9 mouse cellular contexts compared by ENCODE assay signal in the genomic region with DNA sequence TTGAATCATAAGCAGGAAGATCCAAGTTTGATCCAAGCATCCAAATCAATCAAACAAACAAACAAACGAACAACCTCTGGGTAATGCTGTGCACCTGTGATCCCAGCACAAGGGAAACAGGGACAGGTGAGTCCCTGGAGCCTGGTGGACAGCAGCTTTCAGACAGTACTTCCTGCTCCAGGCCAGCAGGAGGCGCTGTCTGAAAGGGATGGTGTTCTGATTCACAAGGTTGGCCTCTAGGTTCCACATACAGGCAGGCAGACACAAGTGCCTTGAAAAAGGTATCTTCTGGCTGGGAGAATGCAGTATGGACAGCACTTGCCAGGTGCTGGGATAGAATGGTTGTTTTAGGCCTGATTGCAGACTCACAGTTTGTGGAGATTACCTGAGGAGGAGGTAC. TPM values are rescaled to one million over a fixed set of nuclear protein-coding genes. Genes with fewer than 3 reads are reported as not detected.
DNase-seq lines count a peak whose midpoint lies in the region; ATAC-seq lines count a peak whose summit lies in the region.
"Had no signal": no experiment of that assay in that cellular context is flagged by ENCODE, and none has a peak within 500 bp of the region (broad histone marks: within the 10 kb centered on the region; RNA-seq: fewer than 3 reads in every experiment).

No protein-coding gene starts in this region.

- no peak for ATAC-seq in forebrain, embryonic 14.5 days
- ATAC-seq in forebrain, embryonic 16.5 days: no peak
- ATAC-seq in neutrophil, adult 5-6 weeks (ENCODE audit: extremely low read depth, insufficient number of reproducible peaks, low FRiP score, poor library complexity, severe bottlenecking): peak; percentile 78

- H3K27me3 ChIP-seq in forebrain, embryonic 14.5 days (replicated peaks; ENCODE audit: control insufficient read depth, insufficient read depth, low read length): no peaks in the 10 kb centered on the region
- H3K27me3 ChIP-seq in forebrain, embryonic 16.5 days (replicated peaks; ENCODE audit: control insufficient read depth, insufficient read depth, low read length): no peaks in the 10 kb centered on the region
- no peaks in the 10 kb centered on the region for H3K27me3 ChIP-seq in embryonic facial prominence, embryonic 10.5 days (replicated peaks; ENCODE audit: low read depth, poor library complexity, severe bottlenecking)
- H3K27me3 ChIP-seq: limb, embryonic 13.5 days had no signal

- DNase-seq in forebrain, embryonic 14.5 days (ENCODE audit: low spot score): peak; percentile 34
- peak; percentile 41 for DNase-seq in urinary bladder, postnatal 14 days (ENCODE audit: low spot score)
- DNase-seq in urinary bladder, postnatal 10 days (ENCODE audit: low spot score): no peak
- peak; percentile 63 for DNase-seq in embryonic facial prominence, embryonic 10.5 days (ENCODE audit: low spot score)
- peak; percentile 30 to 41 for DNase-seq in kidney, postnatal 25 days
- DNase-seq in thymus, postnatal 25 days: peak; percentile 58

- H3K9me3 ChIP-seq in forebrain, embryonic 14.5 days (replicated peaks; ENCODE audit: control insufficient read depth, low read length): no peaks in the 10 kb centered on the region
- H3K9me3 ChIP-seq in forebrain, embryonic 16.5 days (ENCODE audit: control insufficient read depth, low read length): no peaks in the 10 kb centered on the region
- H3K9me3 ChIP-seq in embryonic facial prominence, embryonic 10.5 days: no peaks in the 10 kb centered on the region
- H3K9me3 ChIP-seq: limb, embryonic 13.5 days had no signal

- H3K4me1 ChIP-seq in forebrain, embryonic 14.5 days (ENCODE audit: control insufficient read depth, insufficient read depth, low read length): no peaks in the 10 kb centered on the region
- H3K4me1 ChIP-seq in forebrain, embryonic 16.5 days (replicated peaks; ENCODE audit: control insufficient read depth, insufficient read depth, low read length): no peaks in the 10 kb centered on the region
- no peaks in the 10 kb centered on the region for H3K4me1 ChIP-seq in embryonic facial prominence, embryonic 10.5 days
- H3K4me1 ChIP-seq: limb, embryonic 13.5 days had no signal

- no peak overlapping the region for H3K27ac ChIP-seq in forebrain, embryonic 14.5 days (ENCODE audit: low read depth, low read length)
- H3K27ac ChIP-seq in forebrain, embryonic 16.5 days (ENCODE audit: low read length): no peak overlapping the region
- no peak overlapping the region for H3K27ac ChIP-seq in embryonic facial prominence, embryonic 10.5 days (replicated peaks)
- H3K27ac ChIP-seq: limb, embryonic 13.5 days had no signal

- H3K9ac ChIP-seq in forebrain, embryonic 14.5 days (ENCODE audit: low read length): no peak overlapping the region
- no peak overlapping the region for H3K9ac ChIP-seq in forebrain, embryonic 16.5 days (replicated peaks; ENCODE audit: low read depth, low read length)
- H3K9ac ChIP-seq: limb, embryonic 13.5 days had no signal

- H3K4me3 ChIP-seq in forebrain, embryonic 14.5 days (ENCODE audit: low read depth, low read length): no peak overlapping the region
- no peak overlapping the region for H3K4me3 ChIP-seq in forebrain, embryonic 16.5 days (replicated peaks; ENCODE audit: low read length)
- no peak overlapping the region for H3K4me3 ChIP-seq in embryonic facial prominence, embryonic 10.5 days
- H3K4me3 ChIP-seq: limb, embryonic 13.5 days had no signal

- no peak overlapping the region for H3K4me2 ChIP-seq in forebrain, embryonic 14.5 days (ENCODE audit: low read length)
- H3K4me2 ChIP-seq in forebrain, embryonic 16.5 days (ENCODE audit: low read length): no peak overlapping the region
- H3K4me2 ChIP-seq: limb, embryonic 13.5 days had no signal

- H3K36me3 ChIP-seq in forebrain, embryonic 14.5 days (ENCODE audit: control insufficient read depth, insufficient read depth, low read length): no peaks in the 10 kb centered on the region
- H3K36me3 ChIP-seq in forebrain, embryonic 16.5 days (ENCODE audit: control insufficient read depth, insufficient read depth): no peaks in the 10 kb centered on the region
- no peaks in the 10 kb centered on the region for H3K36me3 ChIP-seq in embryonic facial prominence, embryonic 10.5 days (replicated peaks)
- H3K36me3 ChIP-seq: limb, embryonic 13.5 days had no signal

- WGBS in forebrain, embryonic 14.5 days: 15% methylated on average over 2 of the region's 2 CpGs
- 11% methylated on average over 2 of the region's 2 CpGs for WGBS in forebrain, embryonic 16.5 days
- WGBS in embryonic facial prominence, embryonic 10.5 days: 13% methylated on average over 2 of the region's 2 CpGs

RNA-seq across cellular contexts. Expression of a gene that starts 40.3 kb away (rescaled TPM):
- 115 and 116 TPM in 2 replicates for polyA plus RNA-seq in forebrain, embryonic 14.5 days (2014; fragmentation: Nextera tagmentation; extraction: Ambion mirVana)
- 102 and 118 TPM in 2 replicates for polyA plus RNA-seq in forebrain, embryonic 16.5 days (2015; fragmentation: Nextera tagmentation; extraction: Ambion mirVana)
- 108 and 109 TPM in 2 replicates for polyA plus RNA-seq in embryonic facial prominence, embryonic 10.5 days (2016; fragmentation: Nextera tagmentation; extraction: Ambion mirVana)
- total RNA-seq in neutrophil, adult 5-6 weeks (2017): 150 and 154 TPM in 2 replicates
